Mouse (Mus musculus): ENCODE measurements around the gene Pex11b. TPM values are rescaled to one million over a fixed set of nuclear protein-coding genes. Genes with fewer than 3 reads are reported as not detected.
A peak's percentile ranks its signal among the peaks of the same experiment; 100 is the strongest.

The Pex11b gene
- polyA plus RNA-seq, 1 experiment from 2014 or later: 56.8 TPM

- H3K4me3 ChIP-seq (replicated peaks): no peak overlapping the region
- H3K9ac ChIP-seq: no peak overlapping the region
- 62% methylated on average over 1 of the region's 1 CpGs for WGBS
- H3K27ac ChIP-seq: no peak overlapping the region
- no peak overlapping the region for H3K4me2 ChIP-seq
- 0 out of 2 replicates have a peak, but pooled peaks cover 9% of the 10 kb centered on the region for H3K27me3 ChIP-seq
- no peaks in the 10 kb centered on the region for H3K36me3 ChIP-seq
- no peak for ATAC-seq (replicated peaks; ENCODE audit: low FRiP score)
- H3K9me3 ChIP-seq (replicated peaks): no peaks in the 10 kb centered on the region
- peaks cover 29% of the 10 kb centered on the region for H3K4me1 ChIP-seq
These were observed 32.1 kb downstream of the Pex11b start for GRCm38 (mm10) chr3:96667316-96667715.

GRCm38 (mm10) chr3:96668424-96669067 lies 33.4 kb downstream of the Pex11b start:
- Histone ChIP-seq H3K4me1 (peaks cover 24% of the 10 kb centered on the region), H3K9ac (no peak overlapping the region), H3K27me3 (0 out of 2 replicates have a peak, but pooled peaks cover 9% of the 10 kb centered on the region), H3K9me3 (replicated peaks) (no peaks in the 10 kb centered on the region), H3K4me2 (no peak overlapping the region), H3K27ac (no peak overlapping the region), H3K4me3 (replicated peaks) (no peak overlapping the region), H3K36me3 (no peaks in the 10 kb centered on the region)
- ATAC-seq (replicated peaks; ENCODE audit: low FRiP score): no peak
- WGBS: 94% methylated on average over 5 of the region's 5 CpGs

GRCm38 (mm10) chr3:96669727-96670468 lies 34.7 kb downstream of the Pex11b start, which contains the start of gene Ankrd35:
Gene Ankrd35, plus strand, starts transcription at chr3:96670131.
- Histone ChIP-seq H3K4me2 (peak within 1 kb of the TSS; percentile 73), H3K9ac (peak within 1 kb of the TSS; percentile 29), H3K4me3 (replicated peaks) (peak within 1 kb of the TSS; percentile 44), H3K36me3 (no peaks in the 10 kb centered on the region), H3K27ac (0 out of 2 replicates have a peak within 1 kb of the TSS, but pooled peaks have one; percentile 13), H3K9me3 (replicated peaks) (no peaks in the 10 kb centered on the region), H3K4me1 (peaks cover 29% of the 10 kb centered on the region), H3K27me3 (0 out of 2 replicates have a peak, but pooled peaks cover 9% of the 10 kb centered on the region)
- 4% methylated on average over 35 of the region's 35 CpGs for WGBS
- ATAC-seq (replicated peaks; ENCODE audit: low FRiP score): peak; percentile 94

- Histone ChIP-seq H3K36me3 (no peaks in the 10 kb centered on the region), H3K27ac (no peak overlapping the region), H3K4me1 (peaks cover 38% of the 10 kb centered on the region), H3K9ac (no peak overlapping the region), H3K27me3 (0 out of 2 replicates have a peak, but pooled peaks cover 9% of the 10 kb centered on the region), H3K4me2 (no peak overlapping the region), H3K9me3 (replicated peaks) (no peaks in the 10 kb centered on the region), H3K4me3 (replicated peaks) (no peak overlapping the region)
- ATAC-seq (replicated peaks; ENCODE audit: low FRiP score): no peak
- 92% methylated on average over 5 of the region's 5 CpGs for WGBS
These were observed 36.3 kb downstream of the Pex11b start for GRCm38 (mm10) chr3:96671519-96671918.

- WGBS: 55% methylated on average over 4 of the region's 4 CpGs
- Histone ChIP-seq H3K9ac (no peak overlapping the region), H3K36me3 (no peaks in the 10 kb centered on the region), H3K27me3 (0 out of 2 replicates have a peak, but pooled peaks cover 9% of the 10 kb centered on the region), H3K4me2 (no peak overlapping the region), H3K27ac (no peak overlapping the region), H3K9me3 (replicated peaks) (no peaks in the 10 kb centered on the region), H3K4me1 (peaks cover 38% of the 10 kb centered on the region), H3K4me3 (replicated peaks) (no peak overlapping the region)
- ATAC-seq (replicated peaks; ENCODE audit: low FRiP score): no peak
These were observed 38.3 kb downstream of the Pex11b start for GRCm38 (mm10) chr3:96673514-96673913.

GRCm38 (mm10) chr3:96674442-96674841 lies 39.3 kb downstream of the Pex11b start:
- no peak overlapping the region for H3K9ac ChIP-seq
- H3K4me1 ChIP-seq: peaks cover 36% of the 10 kb centered on the region
- peak overlapping the region; percentile 80 for H3K27ac ChIP-seq
- H3K9me3 ChIP-seq (replicated peaks): no peaks in the 10 kb centered on the region
- H3K4me3 ChIP-seq (replicated peaks): no peak overlapping the region
- ATAC-seq (replicated peaks; ENCODE audit: low FRiP score): peak; percentile 33; the same call in 1 of the 2 replicates
- peaks cover 12% of the 10 kb centered on the region; the same call in 1 of the 2 replicates for H3K27me3 ChIP-seq
- H3K36me3 ChIP-seq: no peaks in the 10 kb centered on the region
- WGBS: 11% methylated on average over 8 of the region's 8 CpGs
- peak overlapping the region; percentile 44 for H3K4me2 ChIP-seq

- peaks cover 19% of the 10 kb centered on the region; the same call in 1 of the 2 replicates for H3K27me3 ChIP-seq
- H3K27ac ChIP-seq: peak overlapping the region; percentile 80; the same call in 1 of the 2 replicates
- H3K9ac ChIP-seq: no peak overlapping the region
- H3K9me3 ChIP-seq (replicated peaks): no peaks in the 10 kb centered on the region
- peaks cover 30% of the 10 kb centered on the region for H3K4me1 ChIP-seq
- H3K4me2 ChIP-seq: no peak overlapping the region
- H3K4me3 ChIP-seq (replicated peaks): no peak overlapping the region
- H3K36me3 ChIP-seq: no peaks in the 10 kb centered on the region
- 59% methylated on average over 3 of the region's 3 CpGs for WGBS
- no peak for ATAC-seq (replicated peaks; ENCODE audit: low FRiP score)
These were observed 40.0 kb downstream of the Pex11b start for GRCm38 (mm10) chr3:96675171-96675570.

GRCm38 (mm10) chr3:96675690-96676089 lies 40.5 kb downstream of the Pex11b start:
- H3K27me3 ChIP-seq: peaks cover 24% of the 10 kb centered on the region; the same call in 1 of the 2 replicates
- WGBS: 42% methylated on average over 3 of the region's 3 CpGs
- no peaks in the 10 kb centered on the region for H3K36me3 ChIP-seq
- H3K4me1 ChIP-seq: peaks cover 25% of the 10 kb centered on the region
- no peaks in the 10 kb centered on the region for H3K9me3 ChIP-seq (replicated peaks)
- H3K27ac ChIP-seq: 0 out of 2 replicates have a peak overlapping the region, but pooled peaks have one; percentile 9
- H3K4me3 ChIP-seq (replicated peaks): no peak overlapping the region
- ATAC-seq (replicated peaks; ENCODE audit: low FRiP score): no peak
- H3K4me2 ChIP-seq: no peak overlapping the region
- no peak overlapping the region for H3K9ac ChIP-seq

- Histone ChIP-seq H3K4me3 (replicated peaks) (no peak overlapping the region), H3K9me3 (replicated peaks) (no peaks in the 10 kb centered on the region), H3K27me3 (peaks cover 32% of the 10 kb centered on the region; the same call in 1 of the 2 replicates), H3K4me2 (no peak overlapping the region), H3K9ac (no peak overlapping the region), H3K36me3 (no peaks in the 10 kb centered on the region), H3K27ac (no peak overlapping the region), H3K4me1 (peaks cover 22% of the 10 kb centered on the region)
- ATAC-seq (replicated peaks; ENCODE audit: low FRiP score): no peak
- 69% methylated on average over 7 of the region's 7 CpGs for WGBS
These were observed 43.3 kb downstream of the Pex11b start for GRCm38 (mm10) chr3:96678456-96678855.

GRCm38 (mm10) chr3:96679159-96679674 lies 44.0 kb downstream of the Pex11b start:
- Histone ChIP-seq H3K36me3 (no peaks in the 10 kb centered on the region), H3K27me3 (peaks cover 39% of the 10 kb centered on the region), H3K4me3 (replicated peaks) (no peak overlapping the region), H3K4me1 (peaks cover 15% of the 10 kb centered on the region), H3K9me3 (replicated peaks) (no peaks in the 10 kb centered on the region), H3K9ac (no peak overlapping the region), H3K4me2 (no peak overlapping the region), H3K27ac (no peak overlapping the region)
- ATAC-seq (replicated peaks; ENCODE audit: low FRiP score): no peak
- 34% methylated on average over 5 of the region's 5 CpGs for WGBS

- H3K27ac ChIP-seq: no peak overlapping the region
- WGBS: 25% methylated on average over 12 of the region's 12 CpGs
These were observed 45.2 kb downstream of the Pex11b start for GRCm38 (mm10) chr3:96680269-96680956.

More at GRCm38 (mm10) chr3:96680269-96680956, 45.2 kb downstream of the Pex11b start:
- no peak overlapping the region for H3K4me3 ChIP-seq (replicated peaks)
- H3K4me1 ChIP-seq: peaks cover 14% of the 10 kb centered on the region
- H3K27me3 ChIP-seq: peaks cover 48% of the 10 kb centered on the region
- no peak overlapping the region for H3K4me2 ChIP-seq
- no peaks in the 10 kb centered on the region for H3K36me3 ChIP-seq
- no peak for ATAC-seq (replicated peaks; ENCODE audit: low FRiP score)
- no peak overlapping the region for H3K9ac ChIP-seq
- H3K9me3 ChIP-seq (replicated peaks): no peaks in the 10 kb centered on the region

All from kidney, embryonic 15.5 days (tissue).